Mouse (Mus musculus): ENCODE data around the gene Arpc4. TPM values are rescaled to one million over a fixed set of nuclear protein-coding genes. Genes with fewer than 3 reads are reported as not detected.

The Arpc4 gene
- polyA plus RNA-seq, 1 experiment, result 179 TPM

DNA sequence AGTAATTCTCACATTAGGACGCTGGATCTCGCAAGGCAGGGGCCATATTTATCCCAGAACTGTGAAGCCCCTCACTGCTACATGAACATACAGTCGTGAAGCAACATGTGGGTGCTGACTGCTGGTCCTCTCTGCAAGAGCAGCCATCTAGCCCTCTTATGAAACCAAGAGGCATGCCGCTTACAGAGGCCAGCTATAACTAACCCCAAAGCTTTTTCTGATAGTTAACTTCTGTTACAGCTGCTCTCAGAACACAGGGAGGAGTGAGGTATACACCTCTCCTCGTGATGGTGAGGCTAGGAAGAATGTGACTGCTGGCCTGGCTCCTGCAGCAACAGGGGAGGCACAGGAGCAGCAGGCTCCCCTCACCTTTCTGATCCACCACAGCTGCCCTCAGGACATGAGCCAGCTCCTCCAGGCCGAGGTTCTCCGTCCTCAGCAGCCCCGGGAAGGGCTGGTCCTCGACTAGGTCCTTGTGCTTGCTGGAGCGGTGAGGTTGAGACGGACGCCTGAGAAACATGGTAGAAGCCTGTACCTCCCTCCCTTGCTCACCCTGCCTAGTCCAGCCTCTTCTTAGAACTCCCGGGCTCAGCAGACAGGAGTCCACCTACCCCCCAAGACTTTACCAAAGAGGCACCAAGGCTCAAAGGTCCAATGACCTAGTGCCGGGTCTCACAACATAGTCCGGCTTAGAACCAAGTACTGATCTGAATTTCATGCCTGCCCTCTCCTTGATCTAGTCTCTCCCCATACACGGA, 40.7 kb downstream of the Arpc4 start:
- 0 out of 2 replicates have a peak overlapping the region, but pooled peaks have one; percentile 22 for H3K27ac ChIP-seq (ENCODE audit: insufficient read depth, low read length)
- peak overlapping the region; percentile 63 for H3K4me3 ChIP-seq (ENCODE audit: insufficient read depth, low read length)
- TF ChIP-seq CTCF (IDR thresholded peaks at IDR 0.05; ENCODE audit: borderline replicate concordance, insufficient read depth, low read length) (no peak), POLR2A (IDR thresholded peaks at IDR 0.05; ENCODE audit: low read depth, low read length) (no peak; the same call in 1 of the 2 replicates)

DNA sequence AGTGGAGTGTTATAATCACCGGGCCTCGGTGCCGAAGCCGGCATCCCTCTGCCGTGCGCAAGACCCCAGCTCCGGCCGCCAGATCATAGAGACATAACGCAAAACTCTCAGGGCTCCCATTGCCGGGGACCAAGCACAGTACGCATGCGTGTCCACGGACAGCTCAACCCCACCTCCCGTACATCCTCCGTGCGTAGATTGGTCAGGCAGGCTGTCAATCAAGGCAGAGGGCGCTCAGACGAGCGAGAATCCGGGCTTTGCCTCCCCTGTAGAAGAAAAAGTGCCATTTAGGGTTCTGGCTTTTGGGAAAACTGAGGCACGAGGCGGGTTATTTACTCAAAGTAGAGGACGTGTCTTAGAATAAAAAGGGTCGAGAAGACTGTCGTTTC, 41.3 kb downstream of the Arpc4 start, which contains the start of gene Rpusd3:
Gene Rpusd3 (minus strand): TSS at position 142 of the 389 bp plus-strand sequence.
- H3K4me3 ChIP-seq (ENCODE audit: insufficient read depth, low read length), result peak within 1 kb of the TSS; percentile 63
- TF ChIP-seq POLR2A (IDR thresholded peaks at IDR 0.05; ENCODE audit: low read depth, low read length) (peak; percentile 91), CTCF (IDR thresholded peaks at IDR 0.05; ENCODE audit: borderline replicate concordance, insufficient read depth, low read length) (no peak)
- no peaks in the 10 kb centered on the region for H3K4me1 ChIP-seq (ENCODE audit: control insufficient read depth, insufficient read depth, low read length)
- 0 out of 2 replicates have a peak within 1 kb of the TSS, but pooled peaks have one; percentile 22 for H3K27ac ChIP-seq (ENCODE audit: insufficient read depth, low read length)

More for the DNA sequence above, 40.7 kb downstream of the Arpc4 start:
- H3K4me1 ChIP-seq (ENCODE audit: control insufficient read depth, insufficient read depth, low read length), result no peaks in the 10 kb centered on the region

GRCm38 (mm10) chr6:113423000-113423399, 45.1 kb downstream of the Arpc4 start:
- Histone ChIP-seq H3K4me1 (ENCODE audit: control insufficient read depth, insufficient read depth, low read length) (no peaks in the 10 kb centered on the region), H3K27ac (ENCODE audit: insufficient read depth, low read length) (no peak overlapping the region), H3K4me3 (ENCODE audit: insufficient read depth, low read length) (no peak overlapping the region)
- TF ChIP-seq CTCF (IDR thresholded peaks at IDR 0.05; ENCODE audit: borderline replicate concordance, insufficient read depth, low read length) (no peak), POLR2A (IDR thresholded peaks at IDR 0.05; ENCODE audit: low read depth, low read length) (no peak)

DNA sequence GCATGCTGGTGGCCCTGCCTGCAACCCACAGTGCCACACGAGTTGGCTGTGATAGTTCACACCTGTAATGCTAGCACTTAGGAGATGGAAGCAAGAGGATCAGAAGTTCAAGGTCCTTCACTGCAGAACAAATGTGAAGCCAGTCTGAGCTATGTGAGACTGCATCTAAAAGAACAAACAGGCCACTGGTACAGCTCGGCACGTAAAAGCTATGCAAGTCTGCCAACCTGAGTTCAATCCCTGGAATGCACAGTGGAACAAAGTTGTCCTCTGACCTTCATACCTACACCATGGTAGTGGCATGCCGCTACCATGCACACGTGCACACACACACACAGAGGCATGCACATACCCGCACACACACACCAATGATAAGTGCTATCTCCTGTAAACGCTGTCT, 46.3 kb downstream of the Arpc4 start:
- Histone ChIP-seq H3K4me1 (ENCODE audit: control insufficient read depth, insufficient read depth, low read length) (no peaks in the 10 kb centered on the region), H3K27ac (ENCODE audit: insufficient read depth, low read length) (no peak overlapping the region), H3K4me3 (ENCODE audit: insufficient read depth, low read length) (no peak overlapping the region)
- TF ChIP-seq CTCF (IDR thresholded peaks at IDR 0.05; ENCODE audit: borderline replicate concordance, insufficient read depth, low read length), result no peak
- no peak for TF ChIP-seq POLR2A (IDR thresholded peaks at IDR 0.05; ENCODE audit: low read depth, low read length)

GRCm38 (mm10) chr6:113426696-113427095, 48.8 kb downstream of the Arpc4 start:
- Histone ChIP-seq H3K4me1 (ENCODE audit: control insufficient read depth, insufficient read depth, low read length) (no peaks in the 10 kb centered on the region), H3K4me3 (ENCODE audit: insufficient read depth, low read length) (no peak overlapping the region), H3K27ac (ENCODE audit: insufficient read depth, low read length) (no peak overlapping the region)
- TF ChIP-seq POLR2A (IDR thresholded peaks at IDR 0.05; ENCODE audit: low read depth, low read length) (no peak), CTCF (IDR thresholded peaks at IDR 0.05; ENCODE audit: borderline replicate concordance, insufficient read depth, low read length) (no peak)

DNA sequence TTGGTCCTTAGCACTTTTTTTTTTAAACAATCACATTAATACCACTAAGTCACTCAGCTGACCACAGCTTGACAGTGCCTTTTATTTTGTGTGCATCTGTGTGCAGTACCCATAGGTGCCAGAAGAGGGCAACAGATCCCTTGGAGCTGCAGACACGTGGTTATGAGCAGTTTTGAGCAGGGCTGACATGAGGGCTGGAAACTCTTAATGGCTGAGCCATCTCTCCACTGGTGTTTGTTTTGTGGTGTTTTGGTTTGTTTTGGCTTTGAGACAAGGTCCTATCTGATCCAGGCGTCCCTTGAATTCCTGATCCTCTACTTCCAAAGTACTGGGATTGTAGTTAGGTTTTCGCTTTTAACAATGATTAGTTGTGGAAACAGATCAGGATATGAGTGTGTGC, 49.5 kb downstream of the Arpc4 start:
- Histone ChIP-seq H3K4me1 (ENCODE audit: control insufficient read depth, insufficient read depth, low read length) (no peaks in the 10 kb centered on the region), H3K27ac (ENCODE audit: insufficient read depth, low read length) (no peak overlapping the region), H3K4me3 (ENCODE audit: insufficient read depth, low read length) (no peak overlapping the region)
- TF ChIP-seq POLR2A (IDR thresholded peaks at IDR 0.05; ENCODE audit: low read depth, low read length) (no peak), CTCF (IDR thresholded peaks at IDR 0.05; ENCODE audit: borderline replicate concordance, insufficient read depth, low read length) (peak; percentile 42; the same call in 1 of the 2 replicates)

DNA sequence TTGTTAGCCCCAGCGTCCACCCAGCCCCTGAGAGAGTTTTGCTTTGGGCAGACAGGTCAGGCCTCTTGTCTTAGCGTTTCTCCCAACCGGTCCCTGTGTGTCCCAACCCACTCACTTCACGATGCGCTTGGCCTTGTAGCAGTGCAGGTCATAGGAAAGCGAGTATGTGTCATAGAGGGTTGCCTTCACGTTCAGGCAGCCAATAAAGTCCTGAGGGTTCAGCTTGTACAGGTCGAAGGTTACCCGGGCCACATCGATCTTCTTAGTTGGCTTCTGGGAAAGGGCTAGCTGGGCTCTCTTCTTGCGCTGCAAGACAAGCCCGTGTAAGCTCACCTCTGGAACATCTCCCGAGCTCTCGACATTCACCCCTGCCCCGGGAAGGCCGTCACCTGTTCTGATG, 50.1 kb downstream of the Arpc4 start:
- no peak overlapping the region for H3K4me3 ChIP-seq (ENCODE audit: insufficient read depth, low read length)
- H3K4me1 ChIP-seq (ENCODE audit: control insufficient read depth, insufficient read depth, low read length), result no peaks in the 10 kb centered on the region
- TF ChIP-seq CTCF (IDR thresholded peaks at IDR 0.05; ENCODE audit: borderline replicate concordance, insufficient read depth, low read length) (no peak), POLR2A (IDR thresholded peaks at IDR 0.05; ENCODE audit: low read depth, low read length) (no peak)

DNA sequence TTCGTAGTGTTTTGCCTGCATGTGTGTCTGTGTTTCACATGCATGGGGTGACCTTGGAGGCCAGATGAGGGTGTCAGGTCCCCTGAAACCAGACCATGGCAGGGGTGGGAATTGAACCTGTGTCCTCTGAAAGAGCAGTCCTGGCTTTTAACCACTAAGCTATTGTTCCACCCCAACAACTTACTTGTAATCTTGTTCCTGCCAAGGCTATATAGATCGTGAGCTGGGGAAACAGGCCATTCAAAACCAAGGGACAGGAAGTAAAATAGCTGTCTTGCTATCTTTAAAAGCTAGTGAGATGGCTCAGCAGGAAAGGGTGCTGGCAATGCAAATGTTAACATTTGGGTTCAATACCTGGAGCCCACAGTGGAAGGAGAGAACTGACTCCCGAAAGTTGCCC, 52.0 kb downstream of the Arpc4 start:
- Histone ChIP-seq H3K4me1 (ENCODE audit: control insufficient read depth, insufficient read depth, low read length) (no peaks in the 10 kb centered on the region), H3K4me3 (ENCODE audit: insufficient read depth, low read length) (no peak overlapping the region), H3K27ac (ENCODE audit: insufficient read depth, low read length) (no peak overlapping the region)
- TF ChIP-seq CTCF (IDR thresholded peaks at IDR 0.05; ENCODE audit: borderline replicate concordance, insufficient read depth, low read length) (no peak), POLR2A (IDR thresholded peaks at IDR 0.05; ENCODE audit: low read depth, low read length) (no peak)

More for the DNA sequence above, 50.1 kb downstream of the Arpc4 start:
- no peak overlapping the region for H3K27ac ChIP-seq (ENCODE audit: insufficient read depth, low read length)

DNA sequence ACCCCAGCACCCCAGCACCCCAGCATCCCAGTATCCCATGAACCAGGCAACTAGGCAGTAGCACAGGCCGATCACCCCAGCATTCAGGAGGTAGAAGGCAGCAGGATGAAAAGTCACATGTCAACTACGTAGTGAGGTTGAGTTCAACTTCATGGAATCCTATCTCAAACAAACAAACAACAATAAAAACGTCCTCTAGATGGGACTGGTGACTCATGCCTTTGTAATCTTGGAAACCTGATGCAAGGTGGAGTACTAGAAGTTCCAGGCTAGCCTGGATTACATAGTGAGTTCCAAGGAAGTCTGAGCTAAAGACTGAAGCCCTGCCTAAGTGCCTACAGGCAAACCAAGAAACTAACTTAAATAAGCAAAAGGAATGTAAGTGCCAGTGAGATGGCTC, 52.9 kb downstream of the Arpc4 start:
- Histone ChIP-seq H3K4me3 (ENCODE audit: insufficient read depth, low read length) (no peak overlapping the region), H3K4me1 (ENCODE audit: control insufficient read depth, insufficient read depth, low read length) (no peaks in the 10 kb centered on the region), H3K27ac (ENCODE audit: insufficient read depth, low read length) (no peak overlapping the region)
- TF ChIP-seq CTCF (IDR thresholded peaks at IDR 0.05; ENCODE audit: borderline replicate concordance, insufficient read depth, low read length) (no peak), POLR2A (IDR thresholded peaks at IDR 0.05; ENCODE audit: low read depth, low read length) (no peak)

- Histone ChIP-seq H3K4me3 (ENCODE audit: insufficient read depth, low read length) (no peak overlapping the region), H3K4me1 (ENCODE audit: control insufficient read depth, insufficient read depth, low read length) (no peaks in the 10 kb centered on the region), H3K27ac (ENCODE audit: insufficient read depth, low read length) (no peak overlapping the region)
- TF ChIP-seq POLR2A (IDR thresholded peaks at IDR 0.05; ENCODE audit: low read depth, low read length) (no peak), CTCF (IDR thresholded peaks at IDR 0.05; ENCODE audit: borderline replicate concordance, insufficient read depth, low read length) (no peak)
These were observed 53.9 kb downstream of the Arpc4 start for GRCm38 (mm10) chr6:113431801-113432200.

Measured in embryonic fibroblast, embryonic 13.5 days (primary cell).